Mouse (Mus musculus) kidney, embryonic 14.5 days (tissue): ENCODE results near the gene Fam3c. TPM values are rescaled to one million over a fixed set of nuclear protein-coding genes. Genes with fewer than 3 reads are reported as not detected.
"Not testable (repeated sequence)": the region's sequence is repeated elsewhere in the genome, so short reads cannot be mapped to it uniquely, and the experiment has no call there.

Experiments
- ATAC-seq: fragments of 200-750 bp; cut with Nextera tagmentation; 2 replicates; pipeline ENCODE4 v1.8.0; 2017; ENCODE audit warnings: moderate number of reproducible peaks, mild to moderate bottlenecking, moderate TSS enrichment, moderate library complexity; ENCODE audit not compliant: low FRiP score, low TSS enrichment
- H3K27ac ChIP-seq: fragments of 300-500 bp; sonication (generic); 2 replicates; pipeline ENCODE4 v1.5.1; 2014; ENCODE audit warnings: low read depth, mild to moderate bottlenecking, low read length, moderate library complexity, mixed read lengths
- H3K27me3 ChIP-seq: fragments of 300-500 bp; sonication (generic); 2 replicates; pipeline ENCODE4 v1.6.1; 2014; ENCODE audit warnings: mild to moderate bottlenecking, low read length; ENCODE audit not compliant: control insufficient read depth, insufficient read depth
- H3K36me3 ChIP-seq: fragments of 300-500 bp; sonication (generic); 2 replicates; pipeline ENCODE4 v1.6.1; 2014; ENCODE audit warnings: low read length, mixed read lengths; ENCODE audit not compliant: control insufficient read depth, insufficient read depth
- H3K4me1 ChIP-seq: fragments of 300-500 bp; sonication (generic); 2 replicates; pipeline ENCODE4 v1.6.1; 2014; ENCODE audit warnings: low read length, mixed read lengths; ENCODE audit not compliant: control insufficient read depth, insufficient read depth
- H3K4me2 ChIP-seq: fragments of 300-500 bp; sonication (generic); replicated peaks from 2 replicates; pipeline ENCODE4 v1.6.1; 2014; ENCODE audit warnings: low read depth, mild to moderate bottlenecking, low read length
- H3K4me3 ChIP-seq: fragments of 300-500 bp; sonication (generic); 2 replicates; pipeline ENCODE4 v1.5.1; 2014; ENCODE audit warnings: mild to moderate bottlenecking, low read length
- H3K9ac ChIP-seq: fragments of 300-500 bp; sonication (generic); 2 replicates; pipeline ENCODE4 v1.6.1; 2014; ENCODE audit warnings: low read depth, mild to moderate bottlenecking, low read length, moderate library complexity
- H3K9me3 ChIP-seq: fragments of 300-500 bp; sonication (generic); 2 replicates; pipeline ENCODE4 v1.6.1; 2016; ENCODE audit warnings: low read length; ENCODE audit not compliant: control insufficient read depth
- whole genome bisulfite sequencing: fragments of 180-500 bp; shearing (Covaris S2); extraction: QIAGEN DNeasy Blood & Tissue Kit; methylation state at CpG from one replicate; pipeline ENCODE4 v1.1.7; 2014; 5-methylcytosine and 5-hydroxymethylcytosine counted together
- polyA plus RNA-seq: library from polyadenylated mRNA; unstranded; fragments of >200 nt; fragmentation: Nextera tagmentation; extraction: Ambion mirVana; gene quantifications from 2 replicates; pipeline ENCODE4 v1.2.1, GENCODE M21; 2014

The Fam3c gene
- polyA plus RNA-seq, 1 experiment from 2014 or later = 61.8 TPM

DNA sequence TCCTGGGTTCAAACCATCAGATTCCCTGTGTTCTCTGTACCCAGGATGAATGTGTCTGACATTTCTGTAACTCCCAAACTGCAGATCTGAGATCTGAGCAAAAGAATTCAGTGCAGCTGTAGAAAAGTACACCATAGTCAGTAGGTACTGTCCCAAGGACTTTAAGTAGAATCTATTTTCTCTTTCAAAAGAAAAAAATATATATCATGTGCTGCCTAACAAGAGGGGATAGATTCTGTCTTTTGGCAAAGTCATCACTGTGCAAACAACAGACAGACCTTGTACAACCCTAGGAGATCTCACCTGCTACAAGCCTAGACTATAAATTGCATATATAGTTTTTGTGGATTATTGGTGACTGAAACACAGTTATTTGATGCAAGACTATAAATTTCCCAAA, 87.4 kb downstream of the Fam3c start:
- Histone ChIP-seq H3K27ac (no peak overlapping the region), H3K36me3 (no peaks in the 10 kb centered on the region), H3K4me1 (no peaks in the 10 kb centered on the region), H3K9me3 (no peaks in the 10 kb centered on the region), H3K4me2 (no peak overlapping the region), H3K4me3 (no peak overlapping the region), H3K9ac (no peak overlapping the region), H3K27me3 (no peaks in the 10 kb centered on the region)
- ATAC-seq = no peak

DNA sequence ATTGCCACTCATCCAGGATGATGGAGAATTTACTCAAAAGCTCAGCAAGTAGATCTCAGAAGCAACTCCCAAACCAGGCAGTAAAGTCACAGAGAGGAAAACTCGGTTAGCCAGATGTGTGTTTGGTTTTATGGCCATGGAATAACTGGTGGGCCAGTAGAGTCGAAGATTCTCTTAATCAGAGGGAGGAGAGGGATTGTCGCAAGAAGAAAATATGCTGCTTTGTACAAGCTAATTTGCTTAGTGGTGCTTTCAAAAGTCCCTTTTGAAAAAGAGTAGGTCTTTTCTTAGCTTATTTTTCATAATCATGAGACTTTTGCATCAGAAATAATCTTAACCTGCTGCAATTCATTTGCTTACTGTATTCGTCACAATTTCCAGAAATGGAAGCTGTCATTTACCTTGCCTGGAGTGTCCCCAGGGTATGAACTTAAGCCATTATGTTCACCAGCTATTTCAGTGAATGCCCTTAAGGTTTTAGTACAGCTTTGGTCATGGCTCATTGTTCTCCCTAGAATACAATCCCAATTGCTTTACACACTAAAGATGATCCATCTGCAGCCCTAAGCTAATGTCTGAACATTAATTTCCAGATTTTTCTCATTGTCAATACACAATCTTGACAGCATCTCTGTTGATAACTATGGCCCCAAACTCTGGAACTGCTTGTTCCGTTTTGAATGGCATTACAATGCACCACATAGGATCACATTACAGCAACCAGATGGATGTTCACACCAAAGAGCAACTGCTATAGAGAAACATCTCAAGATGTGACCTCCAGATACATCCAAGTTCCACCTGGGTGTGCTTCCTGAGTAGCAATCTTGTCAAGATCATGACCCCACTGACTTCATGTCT, 88.0 kb downstream of the Fam3c start:
- H3K4me1 ChIP-seq = no peaks in the 10 kb centered on the region
- no peak overlapping the region for H3K9ac ChIP-seq
- no peak for ATAC-seq
- H3K36me3 ChIP-seq = no peaks in the 10 kb centered on the region
- H3K27me3 ChIP-seq = no peaks in the 10 kb centered on the region
- no peak overlapping the region for H3K4me3 ChIP-seq
- H3K9me3 ChIP-seq = no peaks in the 10 kb centered on the region
- no peak overlapping the region for H3K27ac ChIP-seq
- 75% methylated on average over 5 of the region's 5 CpGs for WGBS
- no peak overlapping the region for H3K4me2 ChIP-seq

DNA sequence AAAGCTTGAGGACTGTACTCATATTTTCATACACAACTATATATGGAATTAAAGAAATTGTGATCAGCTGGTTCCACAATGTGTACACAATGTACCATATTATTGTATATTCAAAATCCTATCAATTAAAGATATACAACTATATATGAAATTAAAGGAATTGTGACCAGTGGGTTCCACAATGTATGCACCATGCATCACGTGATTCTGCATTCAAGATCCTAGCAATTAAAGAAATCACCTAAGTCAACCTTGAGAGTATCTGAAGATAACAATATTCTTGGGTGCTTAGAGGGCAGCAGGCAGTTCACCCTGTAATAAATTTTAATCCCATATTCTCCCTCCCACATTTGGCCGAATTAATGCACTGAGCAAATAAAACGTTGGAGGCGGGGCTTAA, 90.0 kb downstream of the Fam3c start:
- Histone ChIP-seq H3K9me3 (no peaks in the 10 kb centered on the region), H3K4me3 (no peak overlapping the region), H3K4me1 (no peaks in the 10 kb centered on the region), H3K9ac (no peak overlapping the region), H3K27ac (no peak overlapping the region), H3K4me2 (no peak overlapping the region), H3K36me3 (no peaks in the 10 kb centered on the region), H3K27me3 (no peaks in the 10 kb centered on the region)
- WGBS = 76% methylated on average over 4 of the region's 4 CpGs
- ATAC-seq = no peak

DNA sequence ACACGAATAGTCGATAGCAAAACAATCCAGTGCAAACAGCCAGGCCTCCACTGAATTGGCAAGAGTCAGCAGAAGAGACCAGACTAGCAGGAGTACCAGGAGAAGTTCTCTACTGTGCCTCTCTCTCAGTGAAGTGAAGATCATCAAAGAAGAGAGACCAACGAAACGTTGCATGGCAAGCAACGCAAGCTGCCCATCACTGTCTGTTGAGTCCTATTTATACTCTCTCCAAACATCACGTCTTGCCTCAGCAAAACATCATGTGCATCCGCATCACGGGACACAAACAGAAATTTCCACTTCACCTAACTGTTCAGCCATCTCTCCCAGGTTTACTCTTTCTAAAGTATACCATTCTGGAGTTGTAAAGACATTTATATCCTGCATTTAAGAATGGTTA, 91.9 kb downstream of the Fam3c start:
- not testable (repeated sequence) for H3K4me2 ChIP-seq

DNA sequence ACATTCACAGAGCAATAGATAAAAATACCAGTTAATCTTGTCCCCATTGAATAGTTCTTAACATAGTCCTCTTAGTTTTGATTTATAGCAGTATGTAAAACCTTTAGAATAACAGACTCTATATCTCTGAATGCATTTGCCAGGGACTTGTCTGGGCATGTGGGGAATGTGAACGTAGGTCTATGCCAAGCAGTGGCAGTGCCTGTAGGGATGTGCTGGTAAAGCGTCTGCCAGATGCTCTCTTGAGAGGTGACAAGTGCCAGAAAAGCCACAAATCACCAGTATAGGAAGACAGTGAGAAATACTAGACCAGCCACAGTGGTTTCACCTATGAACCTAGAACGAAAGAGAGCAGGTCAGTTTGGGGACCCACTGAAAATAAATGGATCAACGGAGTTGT, 93.5 kb downstream of the Fam3c start:
- H3K27ac ChIP-seq = no peak overlapping the region
- H3K9ac ChIP-seq = no peak overlapping the region
- no peaks in the 10 kb centered on the region for H3K36me3 ChIP-seq
- H3K4me3 ChIP-seq = no peak overlapping the region
- ATAC-seq = no peak
- H3K27me3 ChIP-seq = no peaks in the 10 kb centered on the region
- H3K9me3 ChIP-seq = no peaks in the 10 kb centered on the region
- 48% methylated on average over 4 of the region's 4 CpGs for WGBS
- no peak overlapping the region for H3K4me2 ChIP-seq
- H3K4me1 ChIP-seq = no peaks in the 10 kb centered on the region

More for the DNA sequence above, 91.9 kb downstream of the Fam3c start:
- H3K4me1 ChIP-seq, ATAC-seq, H3K36me3 ChIP-seq, H3K9me3 ChIP-seq, H3K9ac ChIP-seq, H3K27me3 ChIP-seq, H3K4me3 ChIP-seq, H3K27ac ChIP-seq: not testable (repeated sequence)
- WGBS = 90% methylated on average over 8 of the region's 8 CpGs

DNA sequence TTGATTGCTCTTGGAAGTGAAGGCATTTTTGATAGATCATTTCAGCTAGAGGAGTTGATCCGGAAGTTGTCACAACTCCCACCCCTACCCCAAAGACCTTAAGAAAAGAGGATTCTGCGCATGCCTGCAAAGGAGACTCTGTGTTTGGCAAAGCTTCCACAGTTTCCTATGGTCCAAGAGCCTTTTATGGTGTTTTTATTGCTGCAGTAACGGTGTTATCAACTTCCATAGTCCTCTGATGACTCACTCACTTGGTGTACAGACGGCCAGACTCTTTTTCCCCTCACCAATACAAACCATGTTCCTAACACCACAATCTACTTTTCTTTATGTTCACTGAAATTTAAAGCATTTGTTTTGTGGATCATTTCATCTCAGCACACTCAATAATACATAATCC, 97.3 kb downstream of the Fam3c start:
- no peak overlapping the region for H3K9ac ChIP-seq
- no peaks in the 10 kb centered on the region for H3K27me3 ChIP-seq
- no peak for ATAC-seq
- no peak overlapping the region for H3K27ac ChIP-seq
- H3K4me2 ChIP-seq = no peak overlapping the region
- H3K36me3 ChIP-seq = peaks cover 5% of the 10 kb centered on the region; the same call in 1 of the 2 replicates
- H3K4me3 ChIP-seq = no peak overlapping the region
- no peaks in the 10 kb centered on the region for H3K4me1 ChIP-seq
- H3K9me3 ChIP-seq = no peaks in the 10 kb centered on the region
- 58% methylated on average over 4 of the region's 4 CpGs for WGBS

Other genes with a start within 250 kb of the Fam3c start
- gene Wnt16, start 68.0 kb downstream of the Fam3c start, polyA plus RNA-seq = 1.0 and 1.2 TPM in 2 replicates